ENCODE assay signal across 8 mouse cellular contexts in genomic region chr6:128856250-128856649, GRCm38 (mm10). TPM values are rescaled to one million over a fixed set of nuclear protein-coding genes. Genes with fewer than 3 reads are reported as not detected.
DNase-seq lines count a peak whose midpoint lies in the region; ATAC-seq and TF ChIP-seq lines count a peak whose summit lies in the region.
"Had no signal": no experiment of that assay in that cellular context is flagged by ENCODE, and none has a peak within 500 bp of the region (broad histone marks: within the 10 kb centered on the region; RNA-seq: fewer than 3 reads in every experiment).

No protein-coding gene starts in this region.

- no peak overlapping the region for H3K27ac ChIP-seq in intestine, postnatal 0 days (ENCODE audit: low read depth, low read length)
- H3K27ac ChIP-seq in liver, embryonic 13.5 days = no peak overlapping the region

- peak; percentile 92 for ATAC-seq in cerebellum, adult (ENCODE audit: insufficient number of reproducible peaks, low FRiP score, low TSS enrichment)
- ATAC-seq in intestine, postnatal 0 days = peak; percentile 71
- peak; percentile 29; the same call in 1 of the 2 replicates for ATAC-seq in liver, embryonic 13.5 days (ENCODE audit: low read depth)

- H3K4me1 ChIP-seq in intestine, postnatal 0 days (replicated peaks; ENCODE audit: control insufficient read depth, insufficient read depth, low read length) = peaks cover 4% of the 10 kb centered on the region; the same call in 1 of the 2 replicates
- H3K4me1 ChIP-seq in liver, embryonic 13.5 days (replicated peaks) = peaks cover 8% of the 10 kb centered on the region

- no peak overlapping the region for H3K4me2 ChIP-seq in intestine, postnatal 0 days (replicated peaks; ENCODE audit: low read depth)
- H3K4me2 ChIP-seq in liver, embryonic 13.5 days = no peak overlapping the region

- no peaks in the 10 kb centered on the region for H3K27me3 ChIP-seq in intestine, postnatal 0 days (replicated peaks; ENCODE audit: control insufficient read depth, insufficient read depth, low read length)
- no peaks in the 10 kb centered on the region for H3K27me3 ChIP-seq in liver, embryonic 13.5 days

- WGBS in intestine, postnatal 0 days = 39% methylated on average over 5 of the region's 5 CpGs
- WGBS in liver, embryonic 13.5 days (ENCODE audit: insufficient replicate concordance) = 71% methylated on average over 5 of the region's 5 CpGs

- no peaks in the 10 kb centered on the region for H3K36me3 ChIP-seq in intestine, postnatal 0 days (ENCODE audit: control insufficient read depth, insufficient read depth)
- no peaks in the 10 kb centered on the region for H3K36me3 ChIP-seq in liver, embryonic 13.5 days

- TF ChIP-seq CTCF in intestine, postnatal 0 days (IDR thresholded peaks at IDR 0.05; ENCODE audit: low read depth) = no peak

- no peaks in the 10 kb centered on the region for H3K9me3 ChIP-seq in intestine, postnatal 0 days (ENCODE audit: control insufficient read depth)
- H3K9me3 ChIP-seq in liver, embryonic 13.5 days (replicated peaks) = no peaks in the 10 kb centered on the region

- no peak overlapping the region for H3K9ac ChIP-seq in intestine, postnatal 0 days (ENCODE audit: low read depth, low read length)
- no peak overlapping the region for H3K9ac ChIP-seq in liver, embryonic 13.5 days

- peak; percentile 52 for DNase-seq in testis, postnatal 10 days (ENCODE audit: low spot score)
- DNase-seq in testis, postnatal 14 days (ENCODE audit: low spot score) = no peak
- peak; percentile 84 to 94 for DNase-seq in heart, adult 18-20 months
- DNase-seq in liver, embryonic 13.5 days = no peak
- peak; percentile 78 to 80 for DNase-seq in right cerebral cortex, postnatal 10 days (ENCODE audit: low spot score in 2 of 2)

- H3K4me3 ChIP-seq in intestine, postnatal 0 days (ENCODE audit: low read depth, low read length) = no peak overlapping the region
- no peak overlapping the region for H3K4me3 ChIP-seq in liver, embryonic 13.5 days (replicated peaks)

RNA-seq across cellular contexts. Expression of gene Klrb1b, which starts 30.1 kb away (rescaled TPM):
- total RNA-seq in heart, adult 18-20 months (2021) = under 1 TPM; 0.21 to 0.45 TPM
- polyA plus RNA-seq in intestine, postnatal 0 days (2015; fragmentation: Nextera tagmentation; extraction: Ambion mirVana) = 0.35 and 0.80 TPM in 2 replicates
- 0.09 TPM in 1 of 2 replicates, not detected in the other for polyA plus RNA-seq in liver, embryonic 13.5 days (2015; fragmentation: Nextera tagmentation; extraction: Ambion mirVana)
- total RNA-seq: left cerebral cortex, adult 18-20 months had no signal

RNA-seq across cellular contexts. Expression of gene Gm44511, which starts 30.1 kb away (rescaled TPM):
- total RNA-seq in heart, adult 18-20 months (2021) = not detected
- 0.25 TPM in 1 of 2 replicates, not detected in the other for polyA plus RNA-seq in intestine, postnatal 0 days (2015; fragmentation: Nextera tagmentation; extraction: Ambion mirVana)
- 0.20 TPM in 1 of 2 replicates, not detected in the other for polyA plus RNA-seq in liver, embryonic 13.5 days (2015; fragmentation: Nextera tagmentation; extraction: Ambion mirVana)
- total RNA-seq: left cerebral cortex, adult 18-20 months had no signal

RNA-seq across cellular contexts. Expression of gene Clec2i, which starts 31.1 kb away (rescaled TPM):
- total RNA-seq in heart, adult 18-20 months (2021) = under 1 TPM in 1 of 2 experiments, not detected in 1; 0.62 TPM
- 0.18 and 0.21 TPM in 2 replicates for polyA plus RNA-seq in intestine, postnatal 0 days (2015; fragmentation: Nextera tagmentation; extraction: Ambion mirVana)
- polyA plus RNA-seq in liver, embryonic 13.5 days (2015; fragmentation: Nextera tagmentation; extraction: Ambion mirVana) = 0.09 and 0.16 TPM in 2 replicates
- total RNA-seq: left cerebral cortex, adult 18-20 months had no signal

RNA-seq across cellular contexts. Expression of gene BC035044, which starts 34.7 kb away (rescaled TPM):
- 1 to 10 TPM in 1 of 2 experiments, under 1 TPM in 1; 0.45 to 1.4 TPM for total RNA-seq in heart, adult 18-20 months (2021)
- polyA plus RNA-seq in intestine, postnatal 0 days (2015; fragmentation: Nextera tagmentation; extraction: Ambion mirVana) = 1.2 and 1.4 TPM in 2 replicates
- 6.9 and 7.6 TPM in 2 replicates for polyA plus RNA-seq in liver, embryonic 13.5 days (2015; fragmentation: Nextera tagmentation; extraction: Ambion mirVana)

Comparison
In these comparisons a context has a peak if more than half of its experiments do, and no peak if none do; other contexts are left out.
1. DNase-seq: peak in testis, postnatal 10 days (single experiment), heart, adult 18-20 months (2 of 2) and right cerebral cortex, postnatal 10 days (2 of 2); none in testis, postnatal 14 days (single experiment) and liver, embryonic 13.5 days (single experiment).
2. ATAC-seq: peak in every context shown above with its lines; median percentile 92 in cerebellum, adult; 71 in intestine, postnatal 0 days; 29 in liver, embryonic 13.5 days.